Mouse (Mus musculus) thymus, postnatal 36 days (tissue): Measurements from ENCODE around the gene Ttc4.

ENCODE experiments used
- DNase-seq, 2 experiments: peaks; one replicate each; pipeline ENCODE4 v3.0.0; 2022; ENCODE audit warnings: mixed read lengths in 2 of 2

Ttc4 gene

DNA sequence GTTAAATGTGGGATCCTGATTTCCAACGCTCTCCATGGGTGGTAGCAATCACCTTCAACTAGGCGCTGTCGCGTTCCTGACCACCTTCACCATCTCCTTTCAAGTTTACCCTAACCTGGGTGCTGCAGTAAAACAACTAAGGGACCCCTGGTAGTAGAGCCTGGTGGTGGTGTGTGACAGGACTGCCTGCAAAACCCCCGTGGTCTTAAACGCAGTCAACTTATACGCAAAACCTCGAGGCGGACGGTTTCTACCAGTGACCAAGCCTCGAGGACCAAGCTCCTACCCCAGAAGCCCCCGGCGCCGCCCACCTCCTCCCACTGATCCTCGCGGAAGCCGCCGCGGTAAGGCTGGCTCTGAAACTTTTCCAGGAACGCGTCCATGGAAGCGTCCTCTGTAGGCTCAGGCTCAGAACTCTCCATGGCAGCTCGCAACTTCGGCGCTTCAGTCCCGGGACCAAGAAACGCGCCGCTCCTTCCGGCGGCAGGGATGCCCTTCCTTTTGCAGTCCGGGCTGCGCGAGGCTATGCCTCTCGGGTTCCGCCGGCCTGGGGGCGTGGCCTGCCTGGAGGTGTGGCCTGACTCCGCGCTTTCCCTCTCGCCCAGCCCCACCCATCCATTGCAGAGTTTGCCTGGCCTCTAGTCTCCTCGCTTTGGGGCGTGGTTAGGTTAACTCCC is at the start of gene Ttc4:
Gene Ttc4 (minus strand): TSS at position 503 of the 677 bp plus-strand sequence.
- DNase-seq: peak; percentile 88 to 90

GRCm38 (mm10) chr4:106720631-106721030 is 41.9 kb upstream of the Ttc4 start:
- no peak for DNase-seq

- no peak for DNase-seq
These were observed 34.9 kb upstream of the Ttc4 start for GRCm38 (mm10) chr4:106713622-106714021.

DNA sequence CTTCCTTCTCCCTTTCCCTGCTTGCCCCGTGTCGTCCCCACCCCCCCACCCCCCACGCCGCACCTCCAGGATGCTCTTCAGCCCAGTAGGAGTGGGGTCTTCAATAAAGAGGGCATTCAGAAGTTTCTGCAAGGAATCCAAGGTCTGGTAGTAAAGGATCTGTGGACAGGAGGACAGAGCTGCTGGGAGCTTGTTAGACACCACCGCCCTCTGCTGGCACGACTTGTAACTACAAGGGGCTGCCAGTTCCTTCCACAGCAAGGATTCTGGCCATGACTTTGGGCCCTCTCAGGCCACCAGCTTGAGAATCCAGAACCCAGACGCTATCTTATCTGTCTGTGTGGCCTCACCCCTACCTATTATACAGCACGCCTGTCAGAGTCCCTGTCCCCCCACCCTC is 29.7 kb upstream of the Ttc4 start:
- DNase-seq: peak; percentile 64 to 72

- no peak for DNase-seq
These were observed 29.2 kb upstream of the Ttc4 start for GRCm38 (mm10) chr4:106707957-106708356.

- no peak for DNase-seq
These were observed 26.4 kb upstream of the Ttc4 start for GRCm38 (mm10) chr4:106705096-106705665.

GRCm38 (mm10) chr4:106704416-106704815 is 25.7 kb upstream of the Ttc4 start:
- DNase-seq: no peak

- DNase-seq: no peak
These were observed 25.2 kb upstream of the Ttc4 start for GRCm38 (mm10) chr4:106703956-106704355.

- DNase-seq: no peak
These were observed 22.1 kb upstream of the Ttc4 start for GRCm38 (mm10) chr4:106700798-106701197.

DNA sequence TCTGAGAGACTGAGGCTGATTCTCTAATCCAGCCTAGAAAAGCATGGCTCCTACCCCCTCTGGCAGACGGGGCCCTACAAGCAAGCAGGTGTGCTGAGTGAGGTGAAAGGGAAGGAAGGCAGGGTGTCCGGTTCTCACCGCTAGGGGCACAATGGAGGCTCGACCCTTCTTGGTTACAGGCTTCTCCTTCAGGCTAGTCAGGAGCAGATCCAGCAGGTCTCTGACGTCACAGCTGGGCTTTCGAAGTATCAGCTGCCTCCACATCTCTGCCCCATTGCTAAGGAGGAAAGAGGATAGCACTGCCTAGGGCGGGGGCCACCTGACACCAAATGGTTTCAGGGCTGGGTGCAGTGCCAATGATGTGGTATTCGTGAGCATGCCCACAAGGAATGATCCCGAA is 21.2 kb upstream of the Ttc4 start:
- DNase-seq: peak; percentile 20 to 26

GRCm38 (mm10) chr4:106693841-106694430 is 15.2 kb upstream of the Ttc4 start:
- no peak for DNase-seq

DNA sequence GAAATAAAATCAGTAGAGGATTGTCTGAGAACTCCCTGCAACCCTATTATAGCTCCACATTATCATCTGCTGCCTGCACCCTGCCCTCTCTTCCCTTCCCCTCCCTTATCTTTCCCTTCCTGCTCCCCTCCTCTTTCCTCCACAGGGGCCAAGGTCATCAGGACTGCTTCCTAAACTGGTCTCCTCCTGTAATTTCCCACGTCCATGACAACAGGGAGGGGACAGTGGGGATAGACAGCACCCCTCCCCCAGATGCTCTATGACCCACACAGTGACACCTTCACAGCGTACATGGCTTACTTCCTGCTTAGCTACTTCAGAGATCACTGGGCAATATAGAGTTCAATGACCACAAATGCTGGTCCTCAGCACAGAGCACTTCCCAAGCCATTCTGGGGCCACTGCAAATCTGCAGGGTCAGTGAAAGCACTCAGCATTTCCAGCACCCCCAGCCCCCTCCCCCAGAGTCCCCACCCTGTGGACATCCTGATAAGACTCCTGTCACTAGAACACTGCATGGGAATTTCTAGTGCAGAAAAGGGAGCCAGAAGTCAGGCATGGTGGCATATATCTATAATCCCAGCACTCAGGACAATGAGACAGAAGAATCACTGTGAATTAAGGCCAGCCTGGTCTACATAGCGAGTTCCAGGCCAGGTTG is 10.0 kb upstream of the Ttc4 start:
- no peak for DNase-seq

- DNase-seq: no peak
These were observed 2.2 kb upstream of the Ttc4 start for GRCm38 (mm10) chr4:106680955-106681354.

DNA sequence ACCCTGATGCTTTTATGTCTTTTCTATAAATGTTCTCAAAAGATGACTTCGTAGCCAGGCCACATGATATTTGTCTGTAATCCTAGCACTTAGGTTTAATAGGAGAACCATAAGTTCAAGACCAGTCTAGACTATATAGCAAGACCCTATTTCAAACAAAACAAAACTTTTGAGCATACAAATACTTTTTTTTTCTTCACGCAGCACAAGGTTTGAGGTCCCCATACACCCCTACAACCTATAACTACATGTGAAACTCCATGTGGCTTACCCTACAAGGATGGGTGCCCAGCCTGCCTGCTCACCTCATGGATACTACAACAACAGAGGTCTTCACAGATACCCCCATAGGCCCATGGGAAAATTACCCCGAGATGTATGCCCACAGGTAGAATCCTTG is 408 bp upstream of the Ttc4 start:
- no peak for DNase-seq

- DNase-seq: no peak
These were observed 2.0 kb downstream of the Ttc4 start for GRCm38 (mm10) chr4:106676749-106677148.

DNA sequence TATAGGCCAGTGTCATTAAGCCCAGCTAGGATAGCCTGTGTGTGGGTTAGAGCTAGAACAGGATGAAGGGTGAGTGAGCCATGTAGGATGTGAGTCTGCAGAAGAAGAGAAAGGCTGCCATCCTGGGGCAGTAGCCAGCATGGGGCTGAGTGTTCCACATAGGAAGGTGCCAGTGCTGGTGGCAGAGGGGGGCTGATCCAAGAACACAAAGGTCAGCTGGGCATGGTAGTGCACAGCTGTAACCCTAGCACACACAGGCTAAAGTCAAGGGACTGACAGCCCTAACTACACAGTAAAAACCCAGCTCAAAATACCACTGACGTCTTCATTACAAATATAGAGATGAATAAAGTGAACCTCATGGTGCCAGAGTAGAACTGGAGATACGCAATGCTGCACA is 12.2 kb downstream of the Ttc4 start:
- DNase-seq: no peak

DNA sequence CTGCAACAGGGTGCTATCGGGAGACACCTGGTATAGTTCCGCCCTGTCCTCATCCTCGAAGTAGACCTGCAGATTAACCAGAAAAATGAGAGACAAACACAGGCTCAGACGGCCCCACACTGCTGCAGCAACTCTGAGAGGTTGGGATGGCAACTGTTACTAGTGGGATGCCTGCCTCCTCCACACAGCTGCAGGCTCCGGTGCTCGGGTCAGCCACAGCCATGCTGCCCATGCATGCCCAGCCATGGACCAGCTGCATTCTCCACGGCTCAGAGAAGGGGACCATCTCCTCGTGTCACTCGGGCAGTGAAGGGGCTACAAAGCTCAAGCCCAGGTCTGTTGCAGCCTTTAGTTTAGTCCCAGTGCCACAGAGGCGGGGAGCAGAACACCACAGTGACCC is 13.1 kb downstream of the Ttc4 start:
- DNase-seq: no peak

DNA sequence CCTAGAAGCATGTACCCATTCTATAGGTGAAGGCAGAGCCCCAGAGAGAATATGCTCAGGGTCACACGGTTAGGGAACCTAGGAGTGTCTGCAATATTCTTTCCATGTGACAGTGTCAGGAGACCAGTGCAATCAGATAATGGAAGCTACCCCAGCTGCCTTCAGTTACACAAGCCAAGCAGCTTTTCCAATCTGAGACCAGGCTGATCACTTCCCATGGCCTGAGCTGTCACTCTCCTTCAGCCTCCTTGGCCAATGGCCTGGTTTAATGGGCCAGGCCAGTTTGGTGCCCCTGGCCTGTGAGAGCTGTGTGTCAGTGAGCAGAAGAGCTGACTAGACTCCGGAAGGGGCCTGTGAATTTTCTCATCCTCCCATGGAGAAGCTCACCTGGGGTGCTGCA is 13.5 kb downstream of the Ttc4 start:
- DNase-seq: no peak

- DNase-seq: no peak
These were observed 14.0 kb downstream of the Ttc4 start for GRCm38 (mm10) chr4:106664697-106665096.

- DNase-seq: no peak
These were observed 14.7 kb downstream of the Ttc4 start for GRCm38 (mm10) chr4:106663956-106664470.

GRCm38 (mm10) chr4:106655681-106656080 is 23.1 kb downstream of the Ttc4 start:
- DNase-seq: no peak

DNA sequence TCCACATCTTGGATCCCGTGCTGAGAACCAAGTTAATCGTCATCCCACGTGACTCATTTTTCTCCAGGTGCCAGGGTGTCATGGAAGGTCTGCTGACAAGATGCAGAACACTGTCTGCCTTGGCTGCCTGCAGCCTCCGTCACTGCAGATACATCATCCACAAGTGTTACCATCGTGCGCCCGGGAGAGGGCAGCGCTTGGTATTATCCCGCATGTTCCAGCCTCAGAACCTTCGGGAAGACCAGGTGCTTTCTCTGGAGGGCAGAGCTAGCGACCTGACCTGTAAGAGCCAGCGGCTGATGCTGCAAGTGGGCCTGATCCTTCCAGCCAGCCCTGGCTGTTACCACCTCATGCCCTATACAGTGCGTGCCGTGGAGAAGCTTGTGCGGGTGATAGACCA is 25.7 kb downstream of the Ttc4 start:
- no peak for DNase-seq

DNA sequence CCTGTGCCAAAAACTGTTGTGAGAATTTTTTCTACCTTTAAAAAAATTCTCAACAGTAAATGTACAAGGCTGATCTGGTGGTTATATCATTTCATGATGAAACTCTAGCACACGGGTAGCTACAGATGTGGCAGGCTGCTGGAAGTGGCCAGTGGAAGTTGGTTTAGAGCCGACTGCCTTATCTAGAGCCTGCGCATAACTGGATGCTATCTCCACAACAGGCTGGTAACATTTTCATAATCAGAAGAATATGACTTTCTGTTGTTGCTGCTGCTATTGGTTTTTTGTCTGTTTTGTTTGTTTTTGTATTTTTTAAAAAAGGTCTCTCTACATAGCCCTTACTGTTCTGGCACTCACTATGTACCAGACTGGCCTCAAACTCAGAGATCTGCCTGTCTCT is 26.2 kb downstream of the Ttc4 start:
- DNase-seq: no peak
